Mouse (Mus musculus) forebrain, embryonic 10.5 days (tissue): ENCODE measurements at regions not wholly inside any gene's neighbourhood (a gene's known extent, or its start where the extent isn't known, plus 50 kb on each side); places are given as distances from the start of the nearest gene placed in this dataset.

Experiments
- DNase-seq: peaks from one replicate; pipeline ENCODE4 v3.0.0-alpha.2; 2017; ENCODE audit warnings: low spot score; ENCODE audit errors: extremely low spot score
- H3K27ac ChIP-seq: fragments of 300-500 bp; sonication (generic); 2 replicates; pipeline ENCODE4 v1.5.1; 2016; ENCODE audit warnings: mild to moderate bottlenecking
- H3K27me3 ChIP-seq: fragments of 300-500 bp; sonication (generic); 2 replicates; pipeline ENCODE4 v1.6.1; 2016; ENCODE audit warnings: mild to moderate bottlenecking; ENCODE audit not compliant: poor library complexity, severe bottlenecking
- H3K36me3 ChIP-seq: fragments of 300-500 bp; sonication (generic); replicated peaks from 2 replicates; pipeline ENCODE4 v1.6.1; 2016; ENCODE audit warnings: mild to moderate bottlenecking, moderate library complexity
- H3K4me1 ChIP-seq: fragments of 300-500 bp; sonication (generic); 2 replicates; pipeline ENCODE4 v1.6.1; 2016
- H3K4me3 ChIP-seq: fragments of 300-500 bp; sonication (generic); 2 replicates; pipeline ENCODE4 v1.5.1; 2016; ENCODE audit warnings: mild to moderate bottlenecking, moderate library complexity
- H3K9me3 ChIP-seq: fragments of 300-500 bp; sonication (generic); 2 replicates; pipeline ENCODE4 v1.6.1; 2016; ENCODE audit warnings: mild to moderate bottlenecking, moderate library complexity
- WGBS: fragments of 180-500 bp; shearing (Covaris S2); methylation state at CpG from one replicate; pipeline ENCODE4 v1.1.7; 2016; 5-methylcytosine and 5-hydroxymethylcytosine counted together

- no peaks in the 10 kb centered on the region; the same call in 1 of the 2 replicates for H3K9me3 ChIP-seq
- H3K36me3 ChIP-seq = no peaks in the 10 kb centered on the region
- DNase-seq = no peak
- H3K4me1 ChIP-seq = peaks cover 18% of the 10 kb centered on the region
- no peak overlapping the region for H3K4me3 ChIP-seq
- H3K27ac ChIP-seq = no peak overlapping the region
- 89% methylated on average over 5 of the region's 5 CpGs for WGBS
- no peaks in the 10 kb centered on the region for H3K27me3 ChIP-seq
Measured at GRCm38 (mm10) chr6:94829246-94829645, 129.3 kb upstream of the Lrig1 start.

GRCm38 (mm10) chr6:94826656-94827055 is 126.7 kb upstream of the Lrig1 start:
- Histone ChIP-seq H3K4me1 (peaks cover 8% of the 10 kb centered on the region), H3K27me3 (no peaks in the 10 kb centered on the region), H3K4me3 (no peak overlapping the region), H3K9me3 (no peaks in the 10 kb centered on the region), H3K36me3 (no peaks in the 10 kb centered on the region), H3K27ac (no peak overlapping the region)
- 78% methylated on average over 2 of the region's 2 CpGs for WGBS
- DNase-seq = no peak

GRCm38 (mm10) chr6:94818220-94818619 is 118.3 kb upstream of the Lrig1 start:
- WGBS = 64% methylated on average over 6 of the region's 6 CpGs
- H3K36me3 ChIP-seq = no peaks in the 10 kb centered on the region
- H3K27ac ChIP-seq = no peak overlapping the region
- H3K4me3 ChIP-seq = no peak overlapping the region
- no peaks in the 10 kb centered on the region for H3K9me3 ChIP-seq
- peaks cover 9% of the 10 kb centered on the region; the same call in 1 of the 2 replicates for H3K27me3 ChIP-seq
- H3K4me1 ChIP-seq = peaks cover 25% of the 10 kb centered on the region
- no peak for DNase-seq

- WGBS = 83% methylated on average over 5 of the region's 5 CpGs
- H3K9me3 ChIP-seq = no peaks in the 10 kb centered on the region
- H3K4me3 ChIP-seq = no peak overlapping the region
- H3K27ac ChIP-seq = no peak overlapping the region
- peaks cover 40% of the 10 kb centered on the region for H3K4me1 ChIP-seq
- no peaks in the 10 kb centered on the region for H3K36me3 ChIP-seq
- DNase-seq = no peak
- H3K27me3 ChIP-seq = peaks cover 9% of the 10 kb centered on the region; the same call in 1 of the 2 replicates
Measured at GRCm38 (mm10) chr6:94816161-94816560, 116.2 kb upstream of the Lrig1 start.

- no peak for DNase-seq
- Histone ChIP-seq H3K27ac (peak overlapping the region; percentile 36), H3K9me3 (no peaks in the 10 kb centered on the region), H3K4me3 (no peak overlapping the region), H3K36me3 (no peaks in the 10 kb centered on the region), H3K4me1 (peaks cover 40% of the 10 kb centered on the region), H3K27me3 (peaks cover 9% of the 10 kb centered on the region; the same call in 1 of the 2 replicates)
- WGBS = 69% methylated on average over 3 of the region's 3 CpGs
Measured at GRCm38 (mm10) chr6:94814711-94815110, 114.8 kb upstream of the Lrig1 start.

- WGBS = 41% methylated on average over 7 of the region's 7 CpGs
- Histone ChIP-seq H3K4me1 (peaks cover 35% of the 10 kb centered on the region), H3K36me3 (no peaks in the 10 kb centered on the region), H3K4me3 (no peak overlapping the region), H3K9me3 (no peaks in the 10 kb centered on the region), H3K27ac (peak overlapping the region; percentile 60; the same call in 1 of the 2 replicates), H3K27me3 (peaks cover 9% of the 10 kb centered on the region; the same call in 1 of the 2 replicates)
- no peak for DNase-seq
Measured at GRCm38 (mm10) chr6:94813481-94814148, 113.7 kb upstream of the Lrig1 start.

GRCm38 (mm10) chr6:94811846-94812245 is 111.9 kb upstream of the Lrig1 start:
- no peaks in the 10 kb centered on the region for H3K36me3 ChIP-seq
- 30% methylated on average over 4 of the region's 4 CpGs for WGBS
- H3K9me3 ChIP-seq = no peaks in the 10 kb centered on the region
- H3K27ac ChIP-seq = no peak overlapping the region
- H3K4me3 ChIP-seq = no peak overlapping the region
- peaks cover 39% of the 10 kb centered on the region for H3K4me1 ChIP-seq
- H3K27me3 ChIP-seq = no peaks in the 10 kb centered on the region
- no peak for DNase-seq

- WGBS = 79% methylated on average over 6 of the region's 6 CpGs
- peak overlapping the region; percentile 66 for H3K27ac ChIP-seq
Measured at GRCm38 (mm10) chr6:94807216-94807615, 107.3 kb upstream of the Lrig1 start.

GRCm38 (mm10) chr6:94806481-94807160 is 106.7 kb upstream of the Lrig1 start:
- H3K4me1 ChIP-seq = peaks cover 50% of the 10 kb centered on the region

More at GRCm38 (mm10) chr6:94807216-94807615, 107.3 kb upstream of the Lrig1 start:
- Histone ChIP-seq H3K27me3 (0 out of 2 replicates have a peak, but pooled peaks cover 3% of the 10 kb centered on the region), H3K9me3 (no peaks in the 10 kb centered on the region), H3K4me1 (peaks cover 50% of the 10 kb centered on the region), H3K4me3 (no peak overlapping the region), H3K36me3 (no peaks in the 10 kb centered on the region)
- DNase-seq = no peak

GRCm38 (mm10) chr6:94805685-94806084 is 105.7 kb upstream of the Lrig1 start:
- DNase-seq = peak; percentile 23
- WGBS = 67% methylated on average over 6 of the region's 6 CpGs
- peaks cover 55% of the 10 kb centered on the region for H3K4me1 ChIP-seq
- H3K27ac ChIP-seq = peak overlapping the region; percentile 66
- no peak overlapping the region for H3K4me3 ChIP-seq
- 0 out of 2 replicates have a peak, but pooled peaks cover 9% of the 10 kb centered on the region for H3K27me3 ChIP-seq
- no peaks in the 10 kb centered on the region for H3K36me3 ChIP-seq
- H3K9me3 ChIP-seq = no peaks in the 10 kb centered on the region

More at GRCm38 (mm10) chr6:94806481-94807160, 106.7 kb upstream of the Lrig1 start:
- 68% methylated on average over 12 of the region's 12 CpGs for WGBS
- no peaks in the 10 kb centered on the region for H3K9me3 ChIP-seq
- H3K4me3 ChIP-seq = no peak overlapping the region
- 0 out of 2 replicates have a peak, but pooled peaks cover 9% of the 10 kb centered on the region for H3K27me3 ChIP-seq
- peak overlapping the region; percentile 66 for H3K27ac ChIP-seq
- H3K36me3 ChIP-seq = no peaks in the 10 kb centered on the region
- peak; percentile 47 for DNase-seq

- WGBS = 87% methylated on average over 10 of the region's 10 CpGs
- no peak for DNase-seq
- no peaks in the 10 kb centered on the region for H3K9me3 ChIP-seq
Measured at GRCm38 (mm10) chr6:94804284-94804815, 104.4 kb upstream of the Lrig1 start.

GRCm38 (mm10) chr6:94801039-94801438 is 101.1 kb upstream of the Lrig1 start:
- 0 out of 2 replicates have a peak, but pooled peaks cover 9% of the 10 kb centered on the region for H3K27me3 ChIP-seq
- peak; percentile 59 for DNase-seq
- H3K27ac ChIP-seq = peak overlapping the region; percentile 88
- H3K4me3 ChIP-seq = peak overlapping the region; percentile 33
- peaks cover 46% of the 10 kb centered on the region for H3K4me1 ChIP-seq
- WGBS = 8% methylated on average over 12 of the region's 12 CpGs
- peaks cover 10% of the 10 kb centered on the region for H3K9me3 ChIP-seq
- H3K36me3 ChIP-seq = no peaks in the 10 kb centered on the region

More at GRCm38 (mm10) chr6:94804284-94804815, 104.4 kb upstream of the Lrig1 start:
- no peaks in the 10 kb centered on the region for H3K36me3 ChIP-seq
- H3K4me3 ChIP-seq = no peak overlapping the region
- no peak overlapping the region for H3K27ac ChIP-seq
- H3K4me1 ChIP-seq = peaks cover 61% of the 10 kb centered on the region
- 0 out of 2 replicates have a peak, but pooled peaks cover 9% of the 10 kb centered on the region for H3K27me3 ChIP-seq
